Mouse (Mus musculus) liver, postnatal 0 days (tissue): ENCODE results near the gene Uba6.

Experiments used
- CTCF ChIP-seq: sonication (generic); IDR thresholded peaks from 2 replicates; pipeline ENCODE4 v1.5.1; 2016; ENCODE audit warnings: antibody characterized with exemption, low read depth
- EP300 ChIP-seq: IDR thresholded peaks from 2 replicates; pipeline ENCODE4 v1.6.1; 2016; ENCODE audit warnings: antibody characterized with exemption, low read depth, mild to moderate bottlenecking

- TF ChIP-seq CTCF (no peak), EP300 (no peak)
Observed at GRCm38 (mm10) chr5:86128749-86129148, 43.9 kb downstream of the Uba6 start.
